Mouse (Mus musculus) stomach, embryonic 14.5 days (tissue): ENCODE data around the gene Ext2. TPM values are rescaled to one million over a fixed set of nuclear protein-coding genes. Genes with fewer than 3 reads are reported as not detected.

Experiments used
- ATAC-seq: fragments of 200-750 bp; cut with Nextera tagmentation; 2 replicates; pipeline ENCODE4 v1.8.0; 2017; ENCODE audit warnings: low read depth, moderate TSS enrichment; ENCODE audit not compliant: insufficient number of reproducible peaks, insufficient read depth, low FRiP score
- H3K27ac ChIP-seq: fragments of 300-500 bp; sonication (generic); 2 replicates; pipeline ENCODE4 v1.5.1; 2014; ENCODE audit warnings: mild to moderate bottlenecking, low read length, moderate library complexity, mixed read lengths
- H3K27me3 ChIP-seq: fragments of 300-500 bp; sonication (generic); 2 replicates; pipeline ENCODE4 v1.6.1; 2014; ENCODE audit warnings: low read length, control low read depth, mixed read lengths; ENCODE audit not compliant: control insufficient read depth, insufficient read depth
- H3K36me3 ChIP-seq: fragments of 300-500 bp; sonication (generic); 2 replicates; pipeline ENCODE4 v1.6.1; 2014; ENCODE audit warnings: mild to moderate bottlenecking, control low read depth, low read length, moderate library complexity, mixed read lengths; ENCODE audit not compliant: control insufficient read depth, insufficient read depth
- H3K4me1 ChIP-seq: fragments of 300-500 bp; sonication (generic); 2 replicates; pipeline ENCODE4 v1.6.1; 2014; ENCODE audit warnings: low read length, control low read depth, mixed read lengths; ENCODE audit not compliant: control insufficient read depth, insufficient read depth
- H3K4me2 ChIP-seq: fragments of 300-500 bp; sonication (generic); replicated peaks from 2 replicates; pipeline ENCODE4 v1.6.1; 2014; ENCODE audit warnings: low read depth, low read length, control low read depth
- H3K4me3 ChIP-seq: fragments of 300-500 bp; sonication (generic); 2 replicates; pipeline ENCODE4 v1.5.1; 2014; ENCODE audit warnings: low read depth, low read length, control low read depth
- H3K9ac ChIP-seq: fragments of 300-500 bp; sonication (generic); replicated peaks from 2 replicates; pipeline ENCODE4 v1.6.1; 2014; ENCODE audit warnings: low read depth, mild to moderate bottlenecking, control low read depth, low read length, moderate library complexity, mixed read lengths
- H3K9me3 ChIP-seq: fragments of 300-500 bp; sonication (generic); 2 replicates; pipeline ENCODE4 v1.6.1; 2016; ENCODE audit warnings: low read depth, low read length, control low read depth; ENCODE audit not compliant: control insufficient read depth
- WGBS: fragments of 180-500 bp; shearing (Covaris S2); extraction: QIAGEN DNeasy Blood & Tissue Kit; methylation state at CpG from one replicate; pipeline ENCODE4 v1.1.7; 2014; 5-methylcytosine and 5-hydroxymethylcytosine counted together
- polyA plus RNA-seq: library from polyadenylated mRNA; unstranded; fragments of >200 nt; fragmentation: Nextera tagmentation; extraction: Ambion mirVana; gene quantifications from 2 replicates; pipeline ENCODE4 v1.2.1, GENCODE M21; 2014

The Ext2 gene
- polyA plus RNA-seq, 1 experiment from 2014 or later = 113 TPM

DNA sequence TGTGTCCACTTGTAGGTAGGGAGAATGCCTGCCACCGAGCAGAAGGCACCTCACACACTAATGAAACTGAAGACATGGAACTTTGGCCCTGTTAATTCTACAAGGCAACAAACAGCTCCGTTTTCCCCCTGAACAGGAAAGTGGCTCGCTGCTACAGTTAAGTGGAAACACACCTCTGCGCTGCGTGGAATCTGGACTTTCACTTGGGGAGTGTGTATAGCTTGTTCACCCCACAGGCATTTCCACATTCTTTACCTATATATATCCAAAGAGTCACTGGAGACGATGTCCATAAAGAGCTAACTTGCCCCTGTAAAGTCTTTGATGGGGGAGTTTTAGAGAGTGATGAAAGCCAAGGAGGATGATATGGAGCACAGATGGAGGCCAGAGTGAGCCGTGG is 89.7 kb downstream of the Ext2 start:
- Histone ChIP-seq H3K27me3 (no peaks in the 10 kb centered on the region), H3K4me1 (no peaks in the 10 kb centered on the region), H3K27ac (no peak overlapping the region), H3K4me3 (no peak overlapping the region), H3K4me2 (no peak overlapping the region), H3K36me3 (peaks cover 5% of the 10 kb centered on the region; the same call in 1 of the 2 replicates), H3K9ac (no peak overlapping the region), H3K9me3 (no peaks in the 10 kb centered on the region)
- no peak for ATAC-seq
- 79% methylated on average over 7 of the region's 7 CpGs for WGBS

DNA sequence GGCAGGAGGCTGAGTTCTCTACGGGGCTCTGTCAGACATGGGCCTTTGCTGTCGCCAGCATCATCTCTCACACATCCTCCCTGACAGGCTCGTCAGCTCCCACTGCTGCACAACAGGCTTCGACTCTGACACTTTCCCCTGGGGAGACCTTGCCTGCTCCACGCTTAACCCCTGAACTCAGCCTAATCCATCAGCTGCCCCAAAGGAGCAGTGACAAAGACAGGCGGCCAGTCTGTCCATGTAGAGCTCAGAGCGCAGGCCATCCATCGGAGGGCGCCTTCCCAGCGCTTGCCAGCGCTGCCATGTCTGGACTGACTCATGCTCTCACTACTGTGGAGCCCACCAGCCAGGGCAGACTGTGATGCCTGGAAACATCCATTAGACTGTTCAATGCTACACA is 92.8 kb downstream of the Ext2 start:
- Histone ChIP-seq H3K9ac (no peak overlapping the region), H3K9me3 (no peaks in the 10 kb centered on the region), H3K4me2 (no peak overlapping the region), H3K36me3 (peaks cover 5% of the 10 kb centered on the region; the same call in 1 of the 2 replicates), H3K4me3 (no peak overlapping the region), H3K4me1 (no peaks in the 10 kb centered on the region), H3K27ac (no peak overlapping the region), H3K27me3 (no peaks in the 10 kb centered on the region)
- no peak for ATAC-seq
- 58% methylated on average over 11 of the region's 11 CpGs for whole genome bisulfite sequencing

DNA sequence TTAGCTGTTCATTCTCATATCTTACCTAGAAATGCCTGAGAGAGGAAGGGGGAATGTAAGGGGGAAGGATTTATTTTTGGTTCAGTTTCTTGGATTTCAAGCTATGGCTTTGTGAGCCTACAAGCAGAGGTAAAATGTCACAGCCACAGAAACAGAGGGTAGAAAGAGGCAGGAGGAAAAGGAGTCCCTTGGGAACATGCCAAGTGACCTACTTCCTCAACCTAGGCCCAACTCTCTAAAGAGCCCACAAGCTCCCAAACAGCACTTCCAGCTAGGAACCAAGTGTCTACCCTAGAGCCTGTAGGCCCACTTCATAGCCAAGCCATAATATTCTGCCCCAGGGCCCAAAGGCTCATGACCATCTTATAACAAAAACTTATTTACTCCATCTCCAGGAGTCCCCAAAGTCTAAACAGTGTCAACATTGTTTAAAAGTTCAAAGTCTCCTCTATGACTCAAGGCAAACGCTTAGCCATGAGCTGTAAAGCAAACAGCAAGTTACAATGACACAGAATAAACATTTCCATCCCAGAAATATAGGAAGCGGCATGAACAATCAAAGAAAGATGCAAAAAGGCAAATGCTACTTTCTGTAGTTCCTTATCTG is 99.1 kb downstream of the Ext2 start:
- ATAC-seq = no peak
- Histone ChIP-seq H3K9ac (no peak overlapping the region), H3K4me1 (no peaks in the 10 kb centered on the region), H3K4me3 (no peak overlapping the region), H3K27me3 (no peaks in the 10 kb centered on the region), H3K27ac (no peak overlapping the region), H3K4me2 (no peak overlapping the region), H3K36me3 (peaks cover 5% of the 10 kb centered on the region; the same call in 1 of the 2 replicates), H3K9me3 (no peaks in the 10 kb centered on the region)
- 78% methylated on average over 2 of the region's 2 CpGs for WGBS

DNA sequence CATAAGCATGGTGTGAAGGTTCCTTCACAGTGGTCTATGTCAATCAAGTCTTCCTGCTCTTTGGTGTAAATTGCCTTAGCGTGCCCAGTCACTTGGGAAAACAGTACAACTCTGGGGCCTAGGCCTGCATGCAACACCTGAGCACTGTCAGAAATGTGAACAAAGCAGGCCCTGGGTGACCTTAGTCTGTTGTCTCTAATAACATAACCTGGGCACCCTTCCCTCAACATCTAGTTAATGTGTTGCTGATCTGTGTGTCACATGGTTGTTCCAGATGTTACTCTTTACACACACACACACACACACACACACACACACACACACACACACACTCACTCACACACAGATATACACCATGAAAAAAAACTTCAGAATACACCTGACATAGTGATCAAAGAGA is 101.4 kb downstream of the Ext2 start:
- H3K27ac ChIP-seq = no peak overlapping the region
- H3K27me3 ChIP-seq = no peaks in the 10 kb centered on the region
- H3K4me2 ChIP-seq = no peak overlapping the region
- H3K4me1 ChIP-seq = no peaks in the 10 kb centered on the region
- no peak overlapping the region for H3K9ac ChIP-seq
- WGBS = 93% methylated on average over 1 of the region's 1 CpGs
- ATAC-seq = no peak
- H3K9me3 ChIP-seq = no peaks in the 10 kb centered on the region
- H3K36me3 ChIP-seq = peaks cover 5% of the 10 kb centered on the region; the same call in 1 of the 2 replicates
- no peak overlapping the region for H3K4me3 ChIP-seq

DNA sequence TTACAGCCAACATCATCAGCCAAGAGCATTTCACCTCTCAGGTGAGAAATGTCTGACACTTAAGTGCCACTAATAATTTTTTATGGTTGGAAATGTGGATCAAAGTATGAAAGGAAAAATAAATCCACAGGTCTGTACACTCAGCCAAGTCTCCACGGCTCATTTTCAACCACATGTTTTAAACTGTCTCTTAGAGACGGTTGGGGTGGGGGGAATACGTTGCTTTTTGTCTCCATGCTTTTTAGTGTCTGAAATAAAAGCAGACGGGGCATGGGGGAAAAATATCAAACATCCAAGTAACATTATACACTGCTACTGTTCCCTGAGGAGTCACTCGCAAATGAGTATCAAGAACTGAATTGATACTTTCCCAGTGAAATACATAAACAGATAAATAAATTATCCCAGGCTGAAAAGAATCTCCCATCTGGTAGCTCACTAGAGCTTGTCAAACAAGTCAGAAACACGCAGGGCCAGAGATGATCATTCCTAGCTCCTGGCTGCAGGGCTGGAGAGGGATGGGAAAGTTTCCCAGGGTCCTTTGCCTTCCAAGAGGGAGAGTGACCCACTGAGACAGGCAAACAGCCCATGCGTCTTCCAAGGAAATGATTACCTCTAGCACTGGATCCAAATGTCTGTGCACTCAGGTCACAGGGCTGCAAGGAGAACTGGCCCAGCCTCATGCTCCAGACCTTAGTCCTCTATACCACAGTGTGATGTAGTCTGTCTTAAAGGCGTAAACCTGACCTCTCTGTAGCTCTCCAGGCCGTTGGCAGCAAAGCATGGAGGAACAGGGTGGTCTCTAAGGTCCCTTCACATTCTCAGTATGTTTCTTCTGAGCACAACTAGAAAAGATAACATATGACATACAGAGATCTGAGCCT is 102.3 kb downstream of the Ext2 start:
- Histone ChIP-seq H3K4me2 (no peak overlapping the region), H3K4me3 (no peak overlapping the region), H3K9me3 (no peaks in the 10 kb centered on the region), H3K27ac (no peak overlapping the region), H3K4me1 (no peaks in the 10 kb centered on the region), H3K36me3 (peaks cover 5% of the 10 kb centered on the region; the same call in 1 of the 2 replicates), H3K27me3 (no peaks in the 10 kb centered on the region), H3K9ac (no peak overlapping the region)
- ATAC-seq = no peak
- WGBS = 59% methylated on average over 9 of the region's 9 CpGs

DNA sequence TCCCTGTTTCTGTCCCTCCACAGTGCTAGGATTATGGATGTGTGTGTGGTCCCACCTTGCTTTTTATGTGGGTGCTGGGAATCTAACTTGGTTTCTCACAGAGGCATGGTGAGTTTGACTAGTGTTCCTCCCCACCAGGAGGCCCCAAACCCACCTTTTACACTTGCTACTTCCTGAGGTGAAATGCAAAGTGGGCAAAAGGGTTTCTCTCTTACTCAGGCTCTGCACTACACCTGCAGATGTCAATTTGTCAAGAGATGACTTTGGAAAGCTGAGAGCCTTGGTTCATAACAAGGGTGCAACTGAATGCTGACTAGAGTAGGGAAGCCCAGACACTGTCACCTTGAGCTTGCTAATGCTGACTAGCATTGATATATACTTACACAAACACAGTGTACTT is 109.1 kb downstream of the Ext2 start:
- no peaks in the 10 kb centered on the region for H3K27me3 ChIP-seq
- H3K27ac ChIP-seq = no peak overlapping the region
- ATAC-seq = no peak
- no peaks in the 10 kb centered on the region for H3K4me1 ChIP-seq
- no peaks in the 10 kb centered on the region for H3K9me3 ChIP-seq
- H3K4me3 ChIP-seq = no peak overlapping the region
- H3K4me2 ChIP-seq = no peak overlapping the region
- H3K36me3 ChIP-seq = no peaks in the 10 kb centered on the region
- H3K9ac ChIP-seq = no peak overlapping the region

DNA sequence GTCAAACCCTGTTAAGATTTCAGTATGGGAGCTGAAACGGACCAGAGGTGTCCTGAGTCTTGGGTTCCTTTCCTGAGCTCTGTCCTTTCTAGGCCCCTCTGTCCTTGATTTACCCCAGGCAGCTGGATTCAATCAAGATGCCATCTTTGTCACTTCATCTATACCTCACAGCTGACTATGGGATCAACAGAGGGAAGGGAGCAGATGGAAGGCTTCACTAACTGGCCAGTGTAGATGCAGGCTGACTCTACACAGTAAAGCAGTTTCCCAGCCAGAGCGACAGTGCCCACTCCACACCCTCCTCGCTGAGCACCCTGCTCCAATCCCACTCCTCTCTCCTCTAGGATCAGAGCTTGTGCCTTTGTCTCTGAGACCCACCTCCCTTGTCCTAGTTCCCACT is 110.9 kb downstream of the Ext2 start:
- Histone ChIP-seq H3K4me1 (no peaks in the 10 kb centered on the region), H3K9ac (no peak overlapping the region), H3K4me3 (no peak overlapping the region), H3K9me3 (no peaks in the 10 kb centered on the region), H3K27ac (no peak overlapping the region), H3K4me2 (no peak overlapping the region), H3K27me3 (no peaks in the 10 kb centered on the region), H3K36me3 (no peaks in the 10 kb centered on the region)
- WGBS = 45% methylated on average over 3 of the region's 3 CpGs
- no peak for ATAC-seq

DNA sequence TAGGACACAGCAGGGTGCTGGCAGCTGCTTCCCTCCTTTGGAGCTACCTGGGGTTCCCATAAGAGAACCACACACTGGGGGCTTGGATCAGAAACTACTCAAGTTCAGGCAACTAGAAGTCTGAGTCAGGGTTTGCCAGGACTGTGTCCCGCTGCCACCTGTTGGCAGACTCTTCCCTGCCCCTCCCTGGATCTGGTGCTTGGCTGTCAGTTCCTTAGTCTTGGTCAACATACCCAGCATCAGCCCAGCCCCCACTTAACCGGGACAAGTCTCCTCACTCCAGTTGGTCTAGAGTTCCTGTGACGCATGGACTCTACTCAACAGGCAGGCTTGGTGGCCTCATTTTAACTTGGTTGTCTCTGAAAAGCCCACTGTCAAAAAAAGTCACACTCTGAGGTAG is 112.7 kb downstream of the Ext2 start:
- Histone ChIP-seq H3K4me1 (no peaks in the 10 kb centered on the region), H3K36me3 (no peaks in the 10 kb centered on the region), H3K9ac (no peak overlapping the region), H3K27ac (no peak overlapping the region), H3K4me3 (no peak overlapping the region), H3K4me2 (no peak overlapping the region), H3K27me3 (no peaks in the 10 kb centered on the region), H3K9me3 (no peaks in the 10 kb centered on the region)
- 68% methylated on average over 3 of the region's 3 CpGs for WGBS
- no peak for ATAC-seq
